Comparison of ENCODE assay signal across 13 mouse cellular contexts in genomic region chr10:111155571-111155970, GRCm38 (mm10).
"Had no signal": no experiment of that assay in that cellular context is flagged by ENCODE, and none has a peak within 500 bp of the region (broad histone marks: within the 10 kb centered on the region; RNA-seq: fewer than 3 reads in every experiment).

No protein-coding gene starts in this region.

- H3K4me1 ChIP-seq: limb, embryonic 13.5 days; neural tube, embryonic 15.5 days had no signal

- H3K4me3 ChIP-seq: limb, embryonic 13.5 days; liver, embryonic 13.5 days; myocyte; neural tube, embryonic 15.5 days had no signal

- H3K4me2 ChIP-seq: limb, embryonic 13.5 days; neural tube, embryonic 15.5 days had no signal

- H3K36me3 ChIP-seq: limb, embryonic 13.5 days; liver, embryonic 13.5 days; neural tube, embryonic 15.5 days had no signal

- H3K27ac ChIP-seq: limb, embryonic 13.5 days; liver, embryonic 13.5 days; neural tube, embryonic 15.5 days; stomach, postnatal 0 days had no signal

- DNase-seq: kidney, adult 8-10 months; kidney, postnatal 25 days; layer of hippocampus, postnatal 36 days; left cerebral cortex, postnatal 4 days; liver, embryonic 13.5 days; lung, adult 18-20 months; midbrain, embryonic 14.5 days; thymus, adult 2 months; thymus, postnatal 25 days had no signal

- H3K9ac ChIP-seq: limb, embryonic 13.5 days; liver, embryonic 13.5 days; neural tube, embryonic 15.5 days had no signal

- H3K9me3 ChIP-seq: limb, embryonic 13.5 days; liver, embryonic 13.5 days; neural tube, embryonic 15.5 days had no signal

- H3K27me3 ChIP-seq: limb, embryonic 13.5 days; liver, embryonic 13.5 days; neural tube, embryonic 15.5 days had no signal
